Mouse (Mus musculus): ENCODE results near the gene Gm21173. TPM values are rescaled to one million over a fixed set of nuclear protein-coding genes. Genes with fewer than 3 reads are reported as not detected.

Gm21173 gene
- polyA plus RNA-seq (2014; fragmentation: Illumina TruSeq; extraction: RNeasy Lipid Tissue Mini Kit (QIAGEN cat#74804)): not detected

GRCm38 (mm10) chrY:76761300-76761699 lies at the start of gene Gm21173:
TSS of gene Gm21173 (plus strand) at chrY:76761600.

All from ovary, adult 10 weeks (tissue).